25 mouse cellular contexts compared by ENCODE assay signal in the genomic region with DNA sequence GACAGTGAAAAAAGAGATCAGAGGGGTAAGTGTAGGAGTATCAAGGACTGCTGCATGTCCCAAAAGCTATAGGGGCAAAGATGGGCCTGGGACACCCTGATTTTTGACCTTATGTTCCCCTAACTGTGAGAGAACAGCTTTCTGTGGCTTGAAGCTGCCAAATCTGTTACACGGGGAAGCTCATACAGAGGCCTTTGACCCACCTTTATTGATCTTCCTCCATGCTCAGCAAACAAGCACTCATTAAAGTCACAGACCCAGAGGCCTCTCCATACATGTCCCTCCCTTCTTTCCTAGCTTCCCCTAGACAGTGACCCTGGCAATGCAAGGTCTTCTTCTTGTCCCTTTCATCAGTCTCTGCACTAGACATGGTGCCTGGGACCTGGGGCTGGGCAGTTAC. TPM values are rescaled to one million over a fixed set of nuclear protein-coding genes. Genes with fewer than 3 reads are reported as not detected.
DNase-seq lines count a peak whose midpoint lies in the region; ATAC-seq and TF ChIP-seq lines count a peak whose summit lies in the region.
"Had no signal": no experiment of that assay in that cellular context is flagged by ENCODE, and none has a peak within 500 bp of the region (broad histone marks: within the 10 kb centered on the region; RNA-seq: fewer than 3 reads in every experiment).

No protein-coding gene starts in this region.

- H3K27me3 ChIP-seq in liver, adult 2 months (ENCODE audit: control insufficient read depth, insufficient read depth, low read length) = no peaks in the 10 kb centered on the region
- no peaks in the 10 kb centered on the region for H3K27me3 ChIP-seq in intestine, embryonic 14.5 days (replicated peaks; ENCODE audit: control insufficient read depth, insufficient read depth, low read length)
- no peaks in the 10 kb centered on the region for H3K27me3 ChIP-seq in limb, embryonic 10.5 days (ENCODE audit: low read depth, poor library complexity, severe bottlenecking)
- no peaks in the 10 kb centered on the region for H3K27me3 ChIP-seq in stomach, embryonic 15.5 days (replicated peaks)
- H3K27me3 ChIP-seq: forebrain, embryonic 13.5 days; heart, embryonic 13.5 days; hindbrain, embryonic 13.5 days had no signal

- intact Hi-C loops in gastrocnemius, postnatal 14 days (cut with DNase I; ENCODE audit: low total_unique reads) = no loop called here

- no peak overlapping the region for H3K9ac ChIP-seq in liver, adult 2 months (ENCODE audit: low read depth, low read length)
- no peak overlapping the region for H3K9ac ChIP-seq in intestine, embryonic 14.5 days (ENCODE audit: low read length)
- no peak overlapping the region for H3K9ac ChIP-seq in stomach, embryonic 15.5 days
- H3K9ac ChIP-seq: forebrain, embryonic 13.5 days; forebrain, postnatal 0 days; heart, embryonic 13.5 days; hindbrain, embryonic 13.5 days had no signal

- peaks cover 3% of the 10 kb centered on the region for H3K4me1 ChIP-seq in liver, adult 2 months (ENCODE audit: control insufficient read depth, insufficient read depth, low read length)
- H3K4me1 ChIP-seq in intestine, embryonic 14.5 days (replicated peaks; ENCODE audit: control insufficient read depth, insufficient read depth, low read length) = no peaks in the 10 kb centered on the region
- no peaks in the 10 kb centered on the region for H3K4me1 ChIP-seq in limb, embryonic 10.5 days
- peaks cover 9% of the 10 kb centered on the region; the same call in 1 of the 2 replicates for H3K4me1 ChIP-seq in stomach, embryonic 15.5 days
- H3K4me1 ChIP-seq: embryonic facial prominence, embryonic 10.5 days; forebrain, embryonic 13.5 days; heart, embryonic 13.5 days; hindbrain, embryonic 13.5 days had no signal

- no peaks in the 10 kb centered on the region for H3K36me3 ChIP-seq in liver, adult 2 months (ENCODE audit: control insufficient read depth, insufficient read depth, low read length)
- H3K36me3 ChIP-seq in intestine, embryonic 14.5 days (ENCODE audit: control insufficient read depth, insufficient read depth, low read length) = no peaks in the 10 kb centered on the region
- no peaks in the 10 kb centered on the region for H3K36me3 ChIP-seq in limb, embryonic 10.5 days
- H3K36me3 ChIP-seq in stomach, embryonic 15.5 days = no peaks in the 10 kb centered on the region
- H3K36me3 ChIP-seq: embryonic facial prominence, embryonic 10.5 days; G1E; heart, embryonic 13.5 days; hindbrain, embryonic 13.5 days had no signal

- TF ChIP-seq POLR2A in liver, adult 2 months (IDR thresholded peaks at IDR 0.05; ENCODE audit: extremely low read depth, insufficient read depth, low read length) = no peak

- no peak overlapping the region for H3K4me3 ChIP-seq in liver, adult 2 months (ENCODE audit: insufficient read depth, low read depth, low read length)
- H3K4me3 ChIP-seq in intestine, embryonic 14.5 days (ENCODE audit: low read depth, low read length) = no peak overlapping the region
- no peak overlapping the region for H3K4me3 ChIP-seq in limb, embryonic 10.5 days
- H3K4me3 ChIP-seq in stomach, embryonic 15.5 days (replicated peaks) = no peak overlapping the region
- H3K4me3 ChIP-seq: embryonic facial prominence, embryonic 10.5 days; forebrain, embryonic 13.5 days; gastrocnemius, adult 2 months; heart, embryonic 13.5 days; hindbrain, embryonic 13.5 days had no signal

- H3K9me3 ChIP-seq in intestine, embryonic 14.5 days (ENCODE audit: control insufficient read depth, low read length) = no peaks in the 10 kb centered on the region
- H3K9me3 ChIP-seq in limb, embryonic 10.5 days (replicated peaks) = no peaks in the 10 kb centered on the region
- no peaks in the 10 kb centered on the region for H3K9me3 ChIP-seq in stomach, embryonic 15.5 days
- H3K9me3 ChIP-seq: embryonic facial prominence, embryonic 10.5 days; G1E; hindbrain, embryonic 13.5 days had no signal

- no peaks in the 10 kb centered on the region for H3K79me2 ChIP-seq in liver, adult 2 months (ENCODE audit: control insufficient read depth, insufficient read depth, low read length)

- H3K27ac ChIP-seq in liver, adult 2 months (replicated peaks; ENCODE audit: insufficient read depth, low read depth, low read length) = no peak overlapping the region; the same call in 1 of the 2 replicates
- H3K27ac ChIP-seq in intestine, embryonic 14.5 days (ENCODE audit: low read depth) = no peak overlapping the region
- H3K27ac ChIP-seq in limb, embryonic 10.5 days = peak overlapping the region; percentile 34; the same call in 1 of the 2 replicates
- no peak overlapping the region for H3K27ac ChIP-seq in stomach, embryonic 15.5 days
- H3K27ac ChIP-seq: embryonic facial prominence, embryonic 10.5 days; forebrain, embryonic 13.5 days; gastrocnemius, adult 2 months; heart, embryonic 13.5 days; hindbrain, embryonic 13.5 days had no signal

- H3K4me2 ChIP-seq in intestine, embryonic 14.5 days (ENCODE audit: low read length) = no peak overlapping the region
- no peak overlapping the region for H3K4me2 ChIP-seq in stomach, embryonic 15.5 days
- H3K4me2 ChIP-seq: forebrain, embryonic 13.5 days; heart, embryonic 13.5 days; hindbrain, embryonic 13.5 days had no signal

- no peak for TF ChIP-seq CTCF in liver, adult 2 months (IDR thresholded peaks at IDR 0.05; ENCODE audit: low read depth, low read length)

- WGBS in liver, adult 2 months = 23% methylated on average over 1 of the region's 1 CpGs
- 68% methylated on average over 1 of the region's 1 CpGs for WGBS in intestine, embryonic 14.5 days
- 80% methylated on average over 1 of the region's 1 CpGs for WGBS in limb, embryonic 10.5 days
- WGBS in stomach, embryonic 15.5 days = 59% methylated on average over 1 of the region's 1 CpGs

- peak; percentile 94 for DNase-seq in liver, adult 2 months (ENCODE audit: extremely low read depth, low read depth, low spot score)
- no peak for DNase-seq in liver
- DNase-seq in intestine, embryonic 14.5 days (ENCODE audit: low spot score) = no peak
- DNase-seq in limb, embryonic 10.5 days (ENCODE audit: low spot score) = no peak
- no peak for DNase-seq in adrenal gland, adult 18-20 months (ENCODE audit: low spot score in 2 of 2)
- no peak for DNase-seq in heart, postnatal 4 days
- no peak for DNase-seq in gastrocnemius, postnatal 14 days
- DNase-seq: adrenal gland, postnatal 10 days; B cell, adult 2 months; cerebellum, adult 11-12 months; cerebellum, adult 9-10 months; cerebellum, postnatal 36 days; forebrain, postnatal 0 days; gastrocnemius, adult 2 months; gastrocnemius, postnatal 36 days; heart, adult 11 months had no signal

- peak; percentile 76 for ATAC-seq in intestine, embryonic 14.5 days (replicated peaks; ENCODE audit: low FRiP score, low TSS enrichment, low read depth)
- ATAC-seq in stomach, embryonic 15.5 days (ENCODE audit: insufficient read depth, low FRiP score, low read depth) = peak; percentile 47; the same call in 1 of the 2 replicates
- ATAC-seq: CD4-positive, CD25-positive, alpha-beta regulatory T cell, adult 4 months; forebrain, embryonic 13.5 days; forebrain, postnatal 0 days had no signal

RNA-seq across cellular contexts. Expression of a gene that starts 7.0 kb away (rescaled TPM):
- 0.18 TPM in 1 of 2 replicates, not detected in the other for total RNA-seq in liver, adult 2 months (2014; rRNA removed)
- 0.02 TPM in 2 replicates for polyA plus RNA-seq in liver, adult 2 months (2012; rRNA removed)
- polyA plus RNA-seq in intestine, embryonic 14.5 days (2014; fragmentation: Nextera tagmentation; extraction: Ambion mirVana) = 3.5 and 3.7 TPM in 2 replicates
- not detected in 2 replicates for polyA plus RNA-seq in limb, embryonic 10.5 days (2016; fragmentation: Nextera tagmentation; extraction: Ambion mirVana)
- polyA plus RNA-seq in stomach, embryonic 15.5 days (2015; fragmentation: Nextera tagmentation; extraction: Ambion mirVana) = 6.4 and 7.3 TPM in 2 replicates
- not detected for total RNA-seq in adrenal gland, adult 18-20 months (2021)
- total RNA-seq in heart, postnatal 4 days (2021) = not detected
- total RNA-seq in gastrocnemius, postnatal 14 days (2021) = under 1 TPM; 0.22 to 0.33 TPM
- total RNA-seq: forebrain, postnatal 0 days; hematopoietic stem cell, adult 5-6 weeks had no signal
- polyA plus RNA-seq: CD4-positive, CD25-positive, alpha-beta regulatory T cell, adult 4 months; forebrain, postnatal 0 days; G1E; heart, postnatal 0 days; hindbrain, embryonic 13.5 days had no signal
